Mouse (Mus musculus): Measurements from ENCODE around the gene Ier2. TPM values are rescaled to one million over a fixed set of nuclear protein-coding genes. Genes with fewer than 3 reads are reported as not detected.
A peak's percentile ranks its signal among the peaks of the same experiment; 100 is the strongest.
"Not testable (repeated sequence)": the region's sequence is repeated elsewhere in the genome, so short reads cannot be mapped to it uniquely, and the experiment has no call there.

Ier2 gene
- polyA plus RNA-seq, 1 experiment from 2014 or later, result 20.3 TPM

GRCm38 (mm10) chr8:84633841-84634584 lies 28.6 kb downstream of the Ier2 start:
- Histone ChIP-seq H3K9me3 (replicated peaks) (no peaks in the 10 kb centered on the region), H3K4me3 (replicated peaks) (no peak overlapping the region), H3K9ac (replicated peaks) (no peak overlapping the region), H3K4me1 (peaks cover 32% of the 10 kb centered on the region), H3K4me2 (no peak overlapping the region), H3K36me3 (peaks cover 35% of the 10 kb centered on the region), H3K27ac (replicated peaks) (peak overlapping the region; percentile 72), H3K27me3 (replicated peaks) (no peaks in the 10 kb centered on the region)
- WGBS, result 53% methylated on average over 10 of the region's 10 CpGs
- ATAC-seq (ENCODE audit: low FRiP score), result no peak

- Histone ChIP-seq H3K27me3 (replicated peaks) (no peaks in the 10 kb centered on the region), H3K36me3 (peaks cover 36% of the 10 kb centered on the region), H3K9me3 (replicated peaks) (no peaks in the 10 kb centered on the region), H3K4me3 (replicated peaks) (no peak overlapping the region), H3K4me2 (no peak overlapping the region), H3K27ac (replicated peaks) (no peak overlapping the region), H3K9ac (replicated peaks) (no peak overlapping the region), H3K4me1 (peaks cover 25% of the 10 kb centered on the region)
- no peak for ATAC-seq (ENCODE audit: low FRiP score)
- 94% methylated on average over 4 of the region's 4 CpGs for WGBS
Measured at GRCm38 (mm10) chr8:84631813-84632212, 30.8 kb downstream of the Ier2 start.

GRCm38 (mm10) chr8:84630145-84630544 lies 32.5 kb downstream of the Ier2 start:
- H3K27ac ChIP-seq (replicated peaks), result no peak overlapping the region
- peaks cover 39% of the 10 kb centered on the region for H3K36me3 ChIP-seq
- no peaks in the 10 kb centered on the region for H3K27me3 ChIP-seq (replicated peaks)
- no peak overlapping the region for H3K9ac ChIP-seq (replicated peaks)
- no peaks in the 10 kb centered on the region for H3K9me3 ChIP-seq (replicated peaks)
- no peak overlapping the region for H3K4me3 ChIP-seq (replicated peaks)
- H3K4me2 ChIP-seq, result no peak overlapping the region
- peaks cover 13% of the 10 kb centered on the region for H3K4me1 ChIP-seq
- 85% methylated on average over 4 of the region's 4 CpGs for WGBS
- ATAC-seq (ENCODE audit: low FRiP score), result no peak

GRCm38 (mm10) chr8:84629586-84629985 lies 33.1 kb downstream of the Ier2 start:
- Histone ChIP-seq H3K36me3 (peaks cover 39% of the 10 kb centered on the region), H3K27me3 (replicated peaks) (no peaks in the 10 kb centered on the region), H3K27ac (replicated peaks) (no peak overlapping the region), H3K4me1 (peaks cover 8% of the 10 kb centered on the region), H3K4me2 (no peak overlapping the region), H3K9me3 (replicated peaks) (no peaks in the 10 kb centered on the region), H3K9ac (replicated peaks) (no peak overlapping the region), H3K4me3 (replicated peaks) (no peak overlapping the region)
- 81% methylated on average over 11 of the region's 11 CpGs for WGBS
- ATAC-seq (ENCODE audit: low FRiP score), result no peak

DNA sequence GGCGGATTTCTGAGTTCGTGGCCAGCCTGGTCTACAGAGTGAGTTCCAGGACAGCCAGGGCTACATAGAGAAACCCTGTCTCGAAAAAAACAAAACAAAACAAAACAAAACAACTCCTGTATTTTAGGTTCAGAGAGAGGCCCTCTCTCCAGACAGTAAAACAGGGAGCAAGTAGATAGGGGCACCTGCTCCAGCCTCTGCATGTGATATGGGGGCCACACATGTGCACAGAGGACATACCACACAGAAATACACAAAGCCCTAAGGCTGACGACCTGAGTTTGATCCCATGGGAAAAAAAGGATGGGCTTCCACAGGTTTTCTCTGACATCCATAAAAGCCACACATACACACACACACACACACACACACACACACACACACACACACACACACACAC lies 39.2 kb downstream of the Ier2 start:
- not testable (repeated sequence) for H3K4me1 ChIP-seq; H3K4me3 ChIP-seq (replicated peaks); H3K27me3 ChIP-seq (replicated peaks); H3K4me2 ChIP-seq; ATAC-seq (ENCODE audit: low FRiP score); H3K27ac ChIP-seq (replicated peaks); H3K9me3 ChIP-seq (replicated peaks); H3K9ac ChIP-seq (replicated peaks)
- peaks cover 18% of the 10 kb centered on the region for H3K36me3 ChIP-seq
- WGBS, result 81% methylated on average over 4 of the region's 4 CpGs

DNA sequence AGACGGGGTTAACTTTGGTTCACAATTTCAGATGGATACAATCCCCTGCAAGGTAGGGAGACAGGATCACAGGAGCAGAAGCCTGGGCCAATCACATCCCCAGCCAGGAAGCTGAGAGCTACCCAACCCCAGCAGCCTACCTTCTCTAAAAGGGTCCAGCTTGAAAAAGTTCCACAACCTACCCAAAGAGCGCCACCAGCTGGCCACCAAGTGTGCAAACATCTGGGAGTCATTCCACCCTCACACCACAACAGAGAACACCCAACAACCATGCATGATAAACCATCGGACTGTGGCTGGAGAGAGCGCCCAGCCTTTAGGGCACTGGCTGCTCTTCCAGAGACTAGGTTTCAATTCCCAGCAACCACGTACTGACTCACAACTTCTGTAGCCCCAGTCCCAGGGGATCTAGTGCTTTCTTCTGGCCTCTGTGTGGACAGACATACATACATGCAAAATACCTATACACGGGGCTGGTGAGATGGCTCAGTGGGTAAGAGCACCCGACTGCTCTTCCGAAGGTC lies 41.5 kb downstream of the Ier2 start:
- peaks cover 7% of the 10 kb centered on the region; the same call in 1 of the 2 replicates for H3K4me1 ChIP-seq
- no peak overlapping the region for H3K4me3 ChIP-seq (replicated peaks)
- H3K9ac ChIP-seq (replicated peaks), result no peak overlapping the region
- WGBS, result 81% methylated on average over 8 of the region's 8 CpGs
- H3K9me3 ChIP-seq (replicated peaks), result no peaks in the 10 kb centered on the region
- no peak overlapping the region for H3K27ac ChIP-seq (replicated peaks)
- H3K27me3 ChIP-seq (replicated peaks), result no peaks in the 10 kb centered on the region
- ATAC-seq (ENCODE audit: low FRiP score), result no peak
- H3K36me3 ChIP-seq, result peaks cover 12% of the 10 kb centered on the region
- H3K4me2 ChIP-seq, result no peak overlapping the region

GRCm38 (mm10) chr8:84617005-84617404 lies 45.6 kb downstream of the Ier2 start:
- WGBS, result 40% methylated on average over 22 of the region's 22 CpGs
- Histone ChIP-seq H3K4me1 (peaks cover 17% of the 10 kb centered on the region; the same call in 1 of the 2 replicates), H3K4me2 (no peak overlapping the region), H3K9ac (replicated peaks) (no peak overlapping the region), H3K4me3 (replicated peaks) (no peak overlapping the region), H3K27me3 (replicated peaks) (no peaks in the 10 kb centered on the region), H3K27ac (replicated peaks) (no peak overlapping the region), H3K36me3 (peaks cover 20% of the 10 kb centered on the region), H3K9me3 (replicated peaks) (no peaks in the 10 kb centered on the region)
- no peak for ATAC-seq (ENCODE audit: low FRiP score)

DNA sequence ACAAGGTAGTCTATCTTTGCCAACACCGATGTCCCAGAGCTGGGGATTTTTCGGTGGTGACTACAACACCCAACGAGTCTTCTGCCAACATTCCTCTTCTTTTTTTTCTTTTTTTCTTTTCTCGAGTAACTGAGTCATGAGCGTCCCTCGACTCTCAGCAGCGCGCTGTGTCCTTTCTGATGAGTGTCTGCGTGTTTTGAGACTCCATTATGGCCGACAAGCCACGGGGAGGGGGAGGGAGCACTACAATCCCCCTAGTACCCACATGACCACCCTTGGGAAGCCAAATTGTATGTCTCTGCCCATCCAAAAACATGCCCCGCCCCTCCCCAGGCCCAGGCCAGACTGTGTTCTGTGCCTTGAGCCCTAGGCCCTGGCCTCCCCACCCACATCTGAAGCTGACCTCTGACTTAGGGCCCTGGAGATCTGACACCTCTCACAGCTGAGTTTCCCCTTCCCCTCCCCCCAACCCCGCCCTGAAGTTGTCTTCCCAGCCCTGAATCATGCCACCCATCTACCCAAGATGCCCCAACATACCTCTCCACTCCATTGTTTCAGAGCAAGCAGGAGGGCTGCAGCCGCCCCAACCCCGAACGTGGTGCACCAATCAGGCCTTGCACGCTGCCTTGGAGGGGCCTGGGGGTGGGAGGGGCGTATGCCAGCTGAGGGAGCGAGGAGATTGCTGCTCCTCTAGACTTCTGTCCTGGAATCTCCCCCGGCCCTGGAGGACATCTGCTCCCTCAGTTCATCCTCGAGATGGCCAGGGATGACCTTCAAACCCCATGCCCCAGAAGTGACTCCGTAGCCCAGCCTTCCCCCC lies 46.8 kb downstream of the Ier2 start:
- H3K27ac ChIP-seq (replicated peaks), result no peak overlapping the region
- peaks cover 22% of the 10 kb centered on the region for H3K36me3 ChIP-seq
- H3K4me2 ChIP-seq, result no peak overlapping the region
- H3K4me1 ChIP-seq, result peaks cover 17% of the 10 kb centered on the region; the same call in 1 of the 2 replicates
- H3K4me3 ChIP-seq (replicated peaks), result no peak overlapping the region
- no peak overlapping the region for H3K9ac ChIP-seq (replicated peaks)
- H3K27me3 ChIP-seq (replicated peaks), result no peaks in the 10 kb centered on the region
- peak; percentile 22; the same call in 1 of the 2 replicates for ATAC-seq (ENCODE audit: low FRiP score)
- no peaks in the 10 kb centered on the region for H3K9me3 ChIP-seq (replicated peaks)
- WGBS, result 26% methylated on average over 22 of the region's 22 CpGs

DNA sequence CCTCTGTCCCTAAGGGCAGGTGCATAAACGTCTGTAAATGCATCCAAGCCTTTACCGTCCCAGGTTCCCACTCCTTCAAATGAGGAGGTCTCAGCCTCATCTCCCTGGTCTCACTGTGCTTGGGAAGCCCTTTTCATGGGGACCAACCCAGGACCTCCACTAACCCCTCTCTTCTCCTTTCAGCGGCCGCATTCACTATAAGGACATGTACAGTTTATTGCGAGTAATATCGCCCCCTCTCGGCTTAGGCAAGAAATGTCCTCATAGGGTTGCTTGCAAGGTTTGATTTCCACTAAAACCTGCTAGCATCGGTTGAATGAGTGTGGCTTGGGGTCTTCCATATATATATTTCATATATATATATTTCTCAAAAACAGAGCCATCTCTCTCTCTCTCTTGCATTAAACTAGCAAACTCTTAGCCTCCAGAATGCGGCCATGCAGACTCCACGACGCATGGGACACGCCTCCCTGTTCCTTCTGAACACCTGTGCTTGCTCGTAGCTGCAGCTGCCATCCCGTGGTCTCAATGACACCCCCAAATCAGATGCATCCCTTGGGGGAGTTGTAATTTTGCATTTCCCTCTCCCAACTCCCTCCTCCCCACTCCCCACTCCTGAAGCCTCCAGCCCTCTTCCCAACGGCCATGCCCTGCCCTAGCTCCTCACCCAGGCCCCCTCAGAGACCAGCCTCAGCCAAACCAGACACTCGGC lies 48.0 kb downstream of the Ier2 start:
- ATAC-seq (ENCODE audit: low FRiP score), result no peak
- H3K9ac ChIP-seq (replicated peaks), result no peak overlapping the region
- H3K4me2 ChIP-seq, result no peak overlapping the region
- peaks cover 17% of the 10 kb centered on the region; the same call in 1 of the 2 replicates for H3K4me1 ChIP-seq
- no peaks in the 10 kb centered on the region for H3K9me3 ChIP-seq (replicated peaks)
- no peak overlapping the region for H3K4me3 ChIP-seq (replicated peaks)
- peaks cover 18% of the 10 kb centered on the region for H3K36me3 ChIP-seq
- H3K27ac ChIP-seq (replicated peaks), result no peak overlapping the region
- no peaks in the 10 kb centered on the region for H3K27me3 ChIP-seq (replicated peaks)
- 24% methylated on average over 16 of the region's 16 CpGs for WGBS

Measured in neural tube, embryonic 15.5 days (tissue).